Mouse (Mus musculus): ENCODE measurements around the gene C2cd4b.

Gene C2cd4b

DNA sequence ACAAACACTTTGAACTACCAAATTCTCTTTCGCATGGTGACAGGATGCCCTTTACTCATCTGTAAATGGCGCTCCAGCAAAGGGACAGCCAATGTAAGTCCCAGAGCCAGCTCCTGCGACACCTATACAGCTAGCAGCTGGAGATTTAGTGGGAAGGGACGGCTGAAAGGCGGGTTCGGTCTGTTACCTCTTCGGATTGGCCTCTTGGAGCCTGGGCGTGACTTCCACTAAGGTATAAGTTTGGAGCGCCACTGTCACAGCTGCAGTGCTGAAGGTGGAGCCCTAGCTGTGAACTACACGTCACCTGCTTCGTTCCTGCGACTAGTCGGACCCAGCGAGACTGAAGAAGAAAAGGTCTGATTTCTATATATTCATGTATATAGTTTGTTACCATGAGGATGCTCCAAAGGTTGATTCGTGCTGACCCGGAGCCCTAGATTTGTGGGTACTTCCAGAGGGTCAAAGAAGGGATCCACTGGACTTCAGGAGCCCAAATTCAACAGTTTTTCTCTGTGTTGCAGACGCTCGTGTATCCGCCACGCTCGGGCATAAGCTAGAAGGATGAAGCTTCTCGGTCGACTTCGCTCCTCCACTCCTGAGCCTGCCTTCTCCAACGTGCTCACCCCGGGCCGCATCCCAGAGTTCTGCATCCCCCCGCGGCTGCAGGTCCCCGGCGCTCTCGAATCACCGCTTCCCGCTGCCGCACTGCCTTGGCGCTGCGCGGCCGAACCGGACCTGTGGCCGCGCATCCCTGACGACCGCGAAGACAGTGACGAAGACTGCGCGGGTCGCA is at the start of gene C2cd4b:
TSS of gene C2cd4b (plus strand) at position 275 of the 793 bp plus-strand sequence.
- peak; percentile 33 to 36 for DNase-seq

DNA sequence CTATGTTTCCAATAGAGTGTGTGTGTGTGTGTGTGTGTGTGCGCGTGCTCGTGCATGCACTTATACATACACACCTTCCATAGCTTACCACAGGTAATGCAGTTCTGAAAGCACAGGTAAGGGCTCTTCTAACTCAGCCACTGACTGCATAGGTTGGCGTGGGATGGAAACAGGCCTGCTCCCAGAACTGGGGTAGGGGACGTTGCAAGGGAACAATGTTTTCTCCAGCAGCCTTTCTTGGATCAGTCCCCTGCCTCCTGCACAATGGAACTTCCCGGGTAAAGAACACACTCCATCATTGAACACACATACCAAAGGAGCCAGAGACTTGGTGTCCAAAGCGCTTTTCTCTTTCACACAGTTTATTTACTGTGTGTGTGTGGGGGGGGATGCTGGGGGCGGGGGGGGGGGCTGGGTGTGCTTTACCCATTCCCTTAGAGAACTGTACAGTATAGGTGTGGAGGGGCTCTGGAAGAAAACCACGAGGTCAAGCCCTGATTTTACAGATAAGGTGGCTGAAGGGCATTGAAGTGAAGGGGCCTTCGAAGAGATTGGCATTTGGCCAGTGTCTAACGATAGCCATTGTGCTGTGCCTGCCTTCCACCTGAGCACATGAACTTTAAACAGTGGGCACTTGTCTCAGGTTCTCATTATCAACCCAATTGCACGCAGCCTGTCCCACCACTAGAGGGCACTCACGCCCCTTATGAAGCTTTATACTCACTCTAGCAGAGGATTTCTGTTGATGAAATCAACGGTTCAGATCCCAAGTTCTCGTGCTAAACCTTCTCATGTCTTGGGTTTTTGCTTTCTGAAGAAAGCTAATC is 48.0 kb upstream of the C2cd4b start:
- peak; percentile 58 to 77 for DNase-seq

DNA sequence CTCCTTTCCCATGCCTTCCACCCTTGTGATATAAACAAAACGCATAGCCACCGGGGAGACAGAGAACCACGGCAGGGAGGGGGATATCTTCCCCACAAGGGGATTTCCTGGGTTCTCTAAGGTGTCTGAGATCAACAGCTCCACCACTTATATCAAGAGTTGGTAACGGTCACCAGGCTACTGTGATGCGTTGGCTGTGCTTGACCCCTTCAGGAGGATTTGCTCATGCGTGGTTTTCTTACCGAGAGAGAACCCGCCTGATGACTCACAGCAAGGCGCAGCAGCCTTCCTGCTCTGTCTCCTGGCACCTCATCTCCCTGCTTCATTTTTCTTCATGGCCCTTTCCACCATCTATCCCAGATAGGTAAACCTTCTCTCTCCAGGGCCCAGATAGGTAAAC is 47.1 kb upstream of the C2cd4b start:
- no peak for DNase-seq

- DNase-seq, result no peak
Measured at GRCm38 (mm10) chr9:67717081-67717480, 42.2 kb upstream of the C2cd4b start.

- DNase-seq, result no peak
Measured at GRCm38 (mm10) chr9:67718596-67718995, 40.6 kb upstream of the C2cd4b start.

DNA sequence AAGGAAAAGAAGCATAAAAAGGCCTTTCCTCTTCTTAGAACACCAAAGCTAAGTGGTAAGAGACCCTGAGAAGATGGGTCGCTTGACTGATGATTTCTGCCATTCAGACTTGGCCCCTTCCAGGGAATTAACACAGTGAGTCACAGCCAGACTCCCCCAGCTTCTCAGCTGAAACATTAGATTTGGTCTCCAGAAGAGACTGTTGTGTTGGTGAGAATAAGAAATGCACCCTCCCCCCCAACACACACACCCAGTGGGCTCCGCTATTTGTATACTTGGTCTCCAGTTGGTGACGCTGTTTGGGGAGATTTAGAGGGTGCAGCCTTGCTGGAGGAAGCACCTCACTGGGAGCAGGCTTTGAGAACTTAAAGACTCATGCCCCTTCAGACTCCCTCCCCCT is 39.1 kb upstream of the C2cd4b start:
- no peak for DNase-seq

- no peak for DNase-seq
Measured at GRCm38 (mm10) chr9:67722378-67722777, 36.9 kb upstream of the C2cd4b start.

GRCm38 (mm10) chr9:67725196-67725595 is 34.0 kb upstream of the C2cd4b start:
- DNase-seq, result no peak

GRCm38 (mm10) chr9:67733716-67734115 is 25.5 kb upstream of the C2cd4b start:
- no peak for DNase-seq

GRCm38 (mm10) chr9:67735426-67735825 is 23.8 kb upstream of the C2cd4b start:
- peak in 1 of 2 experiments; percentile 50 for DNase-seq

- DNase-seq, result no peak
Measured at GRCm38 (mm10) chr9:67741256-67741655, 18.0 kb upstream of the C2cd4b start.

GRCm38 (mm10) chr9:67753411-67754182 is 5.6 kb upstream of the C2cd4b start:
- DNase-seq, result no peak

DNA sequence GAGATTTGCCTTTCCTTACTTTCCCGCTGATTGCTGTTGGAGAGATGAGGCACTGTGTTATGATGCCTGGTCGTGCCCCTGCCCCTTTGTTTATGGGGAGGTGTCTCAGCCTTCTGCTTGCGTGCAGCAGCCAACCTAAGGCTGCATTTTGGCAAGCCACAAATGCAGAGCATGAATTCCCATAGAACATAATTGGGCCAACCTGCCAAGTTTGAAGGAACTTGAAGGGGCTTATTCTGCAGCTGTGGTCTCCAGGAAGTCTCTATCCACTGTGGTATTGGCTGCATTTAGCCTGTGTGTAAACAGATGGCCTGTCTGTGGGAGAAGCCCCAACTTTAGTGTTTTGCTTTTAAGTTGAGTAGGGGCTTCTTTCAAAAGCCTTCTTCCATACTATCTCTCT is 4.5 kb upstream of the C2cd4b start:
- no peak for DNase-seq

- peak; percentile 69 to 80 for DNase-seq
Measured at GRCm38 (mm10) chr9:67758686-67759085, 551 bp upstream of the C2cd4b start.

GRCm38 (mm10) chr9:67759956-67760764 is 923 bp downstream of the C2cd4b start:
- DNase-seq, result peak; percentile 84 to 86

GRCm38 (mm10) chr9:67760991-67761390 is 1.8 kb downstream of the C2cd4b start:
- no peak for DNase-seq

- DNase-seq, result no peak
Measured at GRCm38 (mm10) chr9:67763326-67763725, 4.1 kb downstream of the C2cd4b start.

DNA sequence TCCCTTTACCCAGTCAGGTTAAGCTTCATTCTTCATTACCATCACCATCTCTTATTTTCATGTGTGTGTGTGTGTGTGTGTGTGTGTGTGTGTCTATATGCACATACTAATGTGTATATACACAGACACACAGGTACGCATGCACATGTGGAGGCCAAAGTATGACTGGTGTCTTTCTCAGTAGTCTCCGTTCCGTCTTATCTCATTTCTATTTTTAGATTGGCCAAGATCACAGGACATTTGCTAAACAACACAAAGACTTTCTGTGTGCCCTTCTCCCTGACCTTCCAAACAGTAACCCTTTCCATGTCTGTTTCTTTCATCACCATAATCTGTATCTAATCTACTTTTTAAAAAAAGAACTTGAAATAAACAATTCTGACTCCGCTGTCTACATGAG is 7.2 kb downstream of the C2cd4b start:
- DNase-seq, result no peak

GRCm38 (mm10) chr9:67766948-67767347 is 7.7 kb downstream of the C2cd4b start:
- DNase-seq, result no peak

- DNase-seq, result no peak
Measured at GRCm38 (mm10) chr9:67768843-67769242, 9.6 kb downstream of the C2cd4b start.

DNA sequence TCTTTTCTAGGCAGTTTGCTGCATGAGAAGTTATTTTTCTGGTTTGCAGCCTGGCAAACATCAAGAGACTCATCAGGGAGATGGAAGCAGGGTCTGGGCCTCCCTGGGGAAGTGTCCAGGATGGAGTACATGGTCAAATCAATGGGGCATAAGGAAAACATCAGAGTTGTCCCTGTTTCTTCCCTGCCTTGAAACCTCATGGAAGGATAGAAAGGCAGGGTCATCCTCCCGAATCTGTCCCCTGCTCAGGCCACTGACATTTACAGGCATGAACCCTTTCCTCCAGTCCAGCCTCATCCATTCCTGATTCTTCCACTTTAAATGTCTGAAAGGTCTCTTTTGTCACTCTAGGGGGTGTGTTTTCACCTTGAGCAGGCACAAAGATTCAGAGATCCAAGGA is 10.2 kb downstream of the C2cd4b start:
- DNase-seq, result no peak

GRCm38 (mm10) chr9:67771293-67771692 is 12.1 kb downstream of the C2cd4b start:
- DNase-seq, result no peak

All from cerebellum, postnatal 25 days (tissue).